Mouse (Mus musculus): ENCODE measurements at regions not wholly inside any gene's neighbourhood (a gene's known extent, or its start where the extent isn't known, plus 50 kb on each side); places are given as distances from the start of the nearest gene placed in this dataset.

- TF ChIP-seq ZNF384 (IDR thresholded peaks at IDR 0.05; ENCODE audit: low read depth, low read length): no peak
- TF ChIP-seq CHD2 (IDR thresholded peaks at IDR 0.05; ENCODE audit: low read depth, low read length): no peak
- TF ChIP-seq HCFC1 (IDR thresholded peaks at IDR 0.05; ENCODE audit: borderline replicate concordance, insufficient read depth, low read length): no peak
- no peak for TF ChIP-seq MAFK (IDR thresholded peaks at IDR 0.05; ENCODE audit: insufficient read depth, low read depth, low read length)
These were observed 478.1 kb upstream of the Alcam start for GRCm38 (mm10) chr16:52931978-52932377.

Data from ES-E14 (cell line).